Mouse (Mus musculus): ENCODE measurements around the gene Elavl4.

GRCm38 (mm10) chr4:110213666-110214065, 138.0 kb downstream of the Elavl4 start:
- TF ChIP-seq POLR2A (IDR thresholded peaks at IDR 0.05; ENCODE audit: control insufficient read depth, low read depth, low read length) (no peak), CTCF (IDR thresholded peaks at IDR 0.05; ENCODE audit: control insufficient read depth, insufficient read depth, insufficient replicate concordance, low read depth, low read length) (no peak)

Data from testis, adult 2 months (tissue).